Mouse (Mus musculus) skeletal muscle tissue, adult 2 months (tissue): ENCODE measurements around the gene Ccdc80.

ENCODE experiments used
- DNase-seq: peaks from one replicate; pipeline ENCODE4 v3.0.0-alpha.2; 2012; ENCODE audit warnings: low read depth, low spot score

Gene Ccdc80

GRCm38 (mm10) chr16:45093137-45093731, at the start of gene Ccdc80:
Ccdc80 (plus strand) TSS chr16:45093402.
- DNase-seq: peak; percentile 62

GRCm38 (mm10) chr16:45044844-45045243, 48.4 kb upstream of the Ccdc80 start:
- no peak for DNase-seq

- no peak for DNase-seq
Measured at GRCm38 (mm10) chr16:45057222-45057621, 36.0 kb upstream of the Ccdc80 start.

DNA sequence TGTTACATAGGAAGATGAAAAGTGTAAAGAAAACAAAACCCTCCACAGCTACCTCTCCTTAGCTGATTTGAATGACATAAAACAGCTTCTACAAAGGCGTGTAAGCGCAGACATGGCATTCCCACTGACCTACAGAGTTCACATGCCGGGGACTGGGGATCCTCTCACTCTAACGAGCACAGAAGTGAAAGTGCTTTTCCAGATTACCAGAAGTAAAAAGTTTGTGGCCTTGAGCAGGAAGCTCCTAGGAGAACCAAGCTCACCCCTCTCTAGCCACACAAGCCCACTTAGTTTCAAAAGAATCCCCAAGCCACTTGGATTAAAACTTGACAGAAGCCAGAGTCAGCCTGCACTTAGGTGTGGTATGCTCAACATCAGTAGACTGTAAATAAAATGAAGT, 35.3 kb upstream of the Ccdc80 start:
- DNase-seq: no peak

- no peak for DNase-seq
Measured at GRCm38 (mm10) chr16:45061140-45061539, 32.1 kb upstream of the Ccdc80 start.

GRCm38 (mm10) chr16:45070383-45071083, 22.7 kb upstream of the Ccdc80 start:
- DNase-seq: peak; percentile 91

GRCm38 (mm10) chr16:45071424-45071823, 21.8 kb upstream of the Ccdc80 start:
- no peak for DNase-seq

DNA sequence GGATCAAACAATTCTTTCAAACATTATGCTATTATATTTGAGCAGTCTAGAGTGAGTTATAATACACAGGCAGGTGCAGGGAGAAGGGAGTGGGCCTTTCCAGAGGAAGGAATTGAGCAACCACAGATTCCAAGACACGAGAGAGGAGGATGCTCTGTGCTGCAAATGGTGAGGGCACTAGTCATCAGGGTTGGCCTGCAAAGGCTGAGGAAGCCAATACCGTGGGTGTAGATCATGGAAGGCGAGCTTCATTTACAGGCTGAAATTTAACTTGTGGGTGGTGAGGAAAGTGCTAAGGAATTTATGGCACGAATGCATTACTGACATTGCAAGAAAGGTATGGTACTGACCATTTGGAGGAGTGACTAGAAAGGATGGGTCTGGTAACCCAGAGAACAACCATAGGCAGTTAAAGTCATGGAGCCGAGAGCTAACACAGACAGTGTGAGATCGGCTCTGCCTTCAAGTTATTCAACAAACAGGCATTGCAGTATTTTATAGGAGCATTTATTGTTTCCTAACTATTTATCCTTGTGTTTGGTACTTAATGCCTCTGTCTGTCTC, 15.6 kb upstream of the Ccdc80 start:
- no peak for DNase-seq

DNA sequence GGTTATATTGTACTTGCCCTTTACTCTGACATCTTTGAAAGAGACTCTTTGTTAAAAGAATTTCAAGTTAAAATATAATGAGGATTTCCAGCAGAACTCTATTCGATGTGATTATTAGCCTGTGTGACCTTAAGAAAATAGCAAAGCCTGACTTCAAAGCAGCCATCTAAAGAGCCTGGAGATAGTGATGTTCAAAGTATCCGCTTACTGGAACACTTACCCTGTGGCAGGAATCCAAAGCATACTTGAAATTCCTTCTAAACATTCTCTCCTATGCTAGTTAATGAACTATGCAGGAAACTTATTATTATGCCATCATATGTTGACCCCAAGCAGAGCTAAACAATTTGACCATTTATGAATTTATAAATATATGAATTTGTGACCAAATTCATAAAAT, 13.9 kb upstream of the Ccdc80 start:
- DNase-seq: no peak

GRCm38 (mm10) chr16:45088842-45089241, 4.4 kb upstream of the Ccdc80 start:
- no peak for DNase-seq

DNA sequence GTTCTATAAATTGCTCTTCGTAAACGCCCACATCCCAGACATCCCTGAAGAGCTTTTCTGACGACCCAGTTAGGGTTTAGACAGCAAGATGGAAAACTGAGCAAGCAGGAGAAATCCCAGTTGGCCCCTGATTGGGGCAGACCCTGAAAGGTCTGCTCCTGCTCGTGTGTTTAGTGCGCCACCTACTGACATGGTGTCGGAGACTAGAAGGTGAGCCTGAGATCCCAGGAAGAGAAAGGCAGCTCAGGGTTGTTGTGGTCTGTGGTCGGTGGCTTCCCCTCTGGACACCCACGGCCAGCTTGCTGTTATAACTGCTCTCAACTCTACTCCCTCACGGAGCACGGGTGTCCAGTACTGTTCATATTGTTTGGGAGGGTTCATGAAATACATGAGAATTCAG, 3.2 kb upstream of the Ccdc80 start:
- peak; percentile 61 for DNase-seq

- DNase-seq: no peak
Measured at GRCm38 (mm10) chr16:45094136-45094756, 1.0 kb downstream of the Ccdc80 start.

DNA sequence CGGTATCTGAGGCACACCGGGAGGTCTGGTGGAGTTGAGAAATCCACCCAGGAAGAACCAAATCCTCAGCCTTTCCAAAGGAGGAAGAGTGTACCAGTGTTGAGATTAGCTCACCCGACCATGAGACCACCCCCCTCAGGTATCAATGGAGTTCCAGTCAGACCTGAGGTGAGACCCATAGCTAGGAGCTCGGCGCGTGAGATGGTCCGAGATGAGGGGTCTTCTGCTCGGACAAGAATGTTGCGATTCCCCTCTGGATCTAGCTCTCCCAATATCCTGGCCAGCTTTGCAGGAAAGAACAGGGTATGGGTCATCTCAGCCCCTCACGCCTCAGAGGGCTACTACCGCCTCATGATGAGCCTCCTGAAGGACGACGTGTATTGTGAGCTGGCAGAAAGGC, 1.8 kb downstream of the Ccdc80 start:
- DNase-seq: no peak

- DNase-seq: no peak
Measured at GRCm38 (mm10) chr16:45095561-45096482, 2.6 kb downstream of the Ccdc80 start.

DNA sequence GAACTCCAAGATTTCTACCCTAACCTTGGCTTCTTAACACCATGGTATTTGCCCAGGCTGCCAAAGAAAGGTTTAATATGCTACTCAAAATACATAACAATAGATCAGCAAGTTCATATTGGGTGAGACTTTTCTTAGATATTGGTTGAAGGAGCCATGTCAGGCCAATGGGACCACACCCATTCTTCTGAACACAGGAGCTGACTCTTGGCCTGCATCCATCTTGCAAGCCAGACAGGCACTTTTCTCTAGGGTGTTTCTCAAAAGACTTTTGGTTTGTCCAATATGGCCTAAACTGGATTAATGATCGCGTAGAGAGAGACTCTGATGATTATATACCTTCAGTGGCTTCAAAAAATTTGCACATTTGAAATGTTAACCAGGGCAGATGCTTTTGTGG, 4.3 kb downstream of the Ccdc80 start:
- peak; percentile 55 for DNase-seq

GRCm38 (mm10) chr16:45098186-45098885, 5.1 kb downstream of the Ccdc80 start:
- no peak for DNase-seq

GRCm38 (mm10) chr16:45098886-45099210, 5.6 kb downstream of the Ccdc80 start:
- DNase-seq: no peak

DNA sequence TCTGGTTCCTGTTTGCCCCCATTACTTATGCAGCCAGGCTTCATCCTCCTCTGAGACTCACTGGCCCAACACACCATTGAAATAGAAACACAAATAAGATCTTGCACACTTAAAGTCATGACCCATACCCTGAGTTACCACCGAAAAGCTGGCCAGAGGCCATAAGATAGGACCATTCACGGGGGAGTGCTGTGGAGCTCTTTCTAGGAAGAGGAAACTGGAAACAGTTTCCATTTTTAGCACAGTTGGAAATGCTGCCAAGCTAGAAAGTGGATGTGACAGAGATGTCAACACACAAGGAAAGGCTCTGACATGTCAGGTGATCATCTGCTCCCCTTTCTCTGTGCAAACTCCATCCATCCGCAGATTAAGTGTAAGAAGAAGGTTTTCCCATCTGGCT, 7.7 kb downstream of the Ccdc80 start:
- no peak for DNase-seq

DNA sequence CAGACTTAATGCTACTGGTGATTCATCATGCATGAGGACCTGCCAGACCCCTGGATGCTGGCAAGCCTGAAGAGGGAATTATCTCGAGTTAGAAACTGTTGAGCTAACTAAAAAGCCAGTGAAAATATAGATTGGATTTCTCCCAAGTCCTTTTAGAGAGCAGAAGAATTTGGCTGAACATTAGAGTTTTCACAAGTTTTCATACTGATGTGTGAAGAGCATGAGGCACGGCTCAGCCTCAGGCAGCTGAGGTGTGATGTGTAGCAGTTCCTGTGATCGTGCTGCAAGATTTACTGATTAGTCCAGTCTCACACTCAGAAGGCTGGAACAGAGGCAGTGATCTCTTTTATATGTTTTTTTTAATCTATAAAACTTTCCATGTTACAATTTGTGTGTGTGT, 11.8 kb downstream of the Ccdc80 start:
- DNase-seq: no peak

- DNase-seq: no peak
Measured at GRCm38 (mm10) chr16:45108203-45108878, 15.1 kb downstream of the Ccdc80 start.

DNA sequence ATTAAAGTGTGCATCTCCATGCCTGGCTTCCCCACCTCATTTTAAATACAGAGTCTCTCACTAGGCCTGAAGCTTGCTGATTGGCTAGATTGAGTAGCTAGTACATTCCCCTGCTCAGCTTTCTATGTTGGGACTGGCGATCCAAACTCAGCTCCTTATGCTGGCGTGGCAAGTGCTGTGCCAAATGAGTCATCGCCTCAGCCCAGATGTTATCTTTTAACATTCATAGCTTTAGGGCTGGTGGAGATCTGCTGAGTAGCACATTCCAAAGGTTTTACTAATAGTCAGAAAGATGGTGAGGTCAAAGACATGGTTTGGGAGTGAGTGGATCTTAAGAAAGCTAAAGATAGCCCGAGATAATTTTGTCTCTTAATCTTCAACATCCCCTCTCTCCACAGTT, 17.3 kb downstream of the Ccdc80 start:
- DNase-seq: peak; percentile 80
